Mouse (Mus musculus): ENCODE data around the gene Nmnat2. TPM values are rescaled to one million over a fixed set of nuclear protein-coding genes. Genes with fewer than 3 reads are reported as not detected.

Gene Nmnat2
- polyA plus RNA-seq, 1 experiment from 2014 or later, result 0.89 TPM

DNA sequence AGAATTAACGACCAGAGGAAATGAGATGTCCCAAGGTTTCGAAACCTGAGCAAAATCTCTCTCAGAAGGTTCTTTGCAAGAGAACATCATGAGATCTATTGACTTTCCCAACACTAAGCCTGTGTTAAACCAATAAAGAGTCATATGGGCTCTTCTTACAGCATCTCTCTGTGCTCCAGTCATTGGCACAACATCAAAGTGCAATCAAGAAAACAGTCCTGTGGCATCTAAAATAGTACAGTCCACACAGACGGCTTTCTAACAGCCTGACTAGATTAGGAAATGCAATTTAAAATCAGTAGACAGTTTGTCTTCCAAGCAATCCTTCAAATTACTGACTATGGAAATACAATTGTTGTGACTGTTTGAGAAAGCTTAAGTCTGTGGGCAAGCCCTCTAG, 32.2 kb downstream of the Nmnat2 start:
- 54% methylated on average over 3 of the region's 3 CpGs for WGBS
- Histone ChIP-seq H3K4me1 (replicated peaks) (no peaks in the 10 kb centered on the region), H3K9ac (no peak overlapping the region), H3K9me3 (replicated peaks) (no peaks in the 10 kb centered on the region), H3K27ac (no peak overlapping the region), H3K36me3 (no peaks in the 10 kb centered on the region), H3K27me3 (no peaks in the 10 kb centered on the region), H3K4me2 (no peak overlapping the region), H3K4me3 (no peak overlapping the region)
- no peak for ATAC-seq (replicated peaks; ENCODE audit: insufficient number of reproducible peaks, insufficient read depth, low FRiP score, low read depth)

DNA sequence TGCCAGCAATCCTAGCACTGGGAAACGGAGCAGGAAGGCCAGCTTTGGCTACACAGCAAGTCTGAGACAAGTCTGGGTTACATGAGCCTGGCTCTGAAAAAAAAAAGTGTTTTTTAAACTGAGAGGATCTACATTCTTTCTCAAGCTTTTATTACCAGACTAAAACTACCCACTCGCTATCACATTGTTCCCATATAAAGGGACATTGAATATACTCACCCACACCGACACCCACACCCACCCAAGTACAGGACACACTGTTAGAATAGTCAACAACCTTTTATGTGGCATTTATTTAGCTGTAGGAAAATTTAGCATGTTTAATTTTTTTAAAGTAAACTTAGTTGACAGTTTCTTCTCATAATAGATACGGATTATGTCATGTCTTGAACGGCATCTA, 35.3 kb downstream of the Nmnat2 start:
- H3K36me3 ChIP-seq, result no peaks in the 10 kb centered on the region
- no peaks in the 10 kb centered on the region for H3K9me3 ChIP-seq (replicated peaks)
- H3K27me3 ChIP-seq, result no peaks in the 10 kb centered on the region
- no peaks in the 10 kb centered on the region for H3K4me1 ChIP-seq (replicated peaks)
- H3K4me2 ChIP-seq, result no peak overlapping the region
- no peak overlapping the region for H3K27ac ChIP-seq
- 85% methylated on average over 5 of the region's 5 CpGs for WGBS
- H3K9ac ChIP-seq, result no peak overlapping the region
- no peak for ATAC-seq (replicated peaks; ENCODE audit: insufficient number of reproducible peaks, insufficient read depth, low FRiP score, low read depth)
- no peak overlapping the region for H3K4me3 ChIP-seq

GRCm38 (mm10) chr1:152992271-152993134, 37.7 kb downstream of the Nmnat2 start:
- no peak for ATAC-seq (replicated peaks; ENCODE audit: insufficient number of reproducible peaks, insufficient read depth, low FRiP score, low read depth)
- no peak overlapping the region for H3K4me3 ChIP-seq
- no peaks in the 10 kb centered on the region for H3K36me3 ChIP-seq
- WGBS, result 43% methylated on average over 6 of the region's 6 CpGs
- H3K27ac ChIP-seq, result no peak overlapping the region
- no peak overlapping the region for H3K4me2 ChIP-seq
- no peak overlapping the region for H3K9ac ChIP-seq
- no peaks in the 10 kb centered on the region for H3K9me3 ChIP-seq (replicated peaks)
- no peaks in the 10 kb centered on the region for H3K4me1 ChIP-seq (replicated peaks)
- H3K27me3 ChIP-seq, result no peaks in the 10 kb centered on the region

GRCm38 (mm10) chr1:152993803-152994202, 39.0 kb downstream of the Nmnat2 start:
- Histone ChIP-seq H3K36me3 (no peaks in the 10 kb centered on the region), H3K4me1 (replicated peaks) (no peaks in the 10 kb centered on the region), H3K4me3 (no peak overlapping the region), H3K4me2 (no peak overlapping the region), H3K27ac (no peak overlapping the region), H3K9me3 (replicated peaks) (no peaks in the 10 kb centered on the region), H3K27me3 (no peaks in the 10 kb centered on the region), H3K9ac (no peak overlapping the region)
- 76% methylated on average over 6 of the region's 6 CpGs for WGBS
- ATAC-seq (replicated peaks; ENCODE audit: insufficient number of reproducible peaks, insufficient read depth, low FRiP score, low read depth), result no peak

DNA sequence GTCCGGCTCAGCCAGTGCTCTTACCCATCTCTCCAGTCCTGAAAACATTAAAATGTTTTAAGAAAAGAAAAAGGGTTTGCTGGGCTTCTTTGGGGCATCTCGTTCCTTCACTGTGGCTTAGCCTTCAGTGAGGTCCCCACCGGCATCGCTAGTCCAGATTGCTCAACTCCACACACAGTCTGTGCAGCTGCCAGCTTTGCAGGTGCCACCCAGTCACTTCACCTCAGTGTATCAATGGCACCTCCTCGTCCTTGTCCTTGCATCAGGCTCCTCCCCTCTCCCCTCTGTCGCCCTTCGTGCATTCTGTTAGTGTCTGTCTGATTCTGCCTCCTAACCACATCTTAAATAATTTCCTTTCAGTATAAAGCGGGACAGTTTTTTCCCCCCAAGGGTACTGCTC, 45.2 kb downstream of the Nmnat2 start:
- H3K27ac ChIP-seq, result no peak overlapping the region
- H3K4me3 ChIP-seq, result no peak overlapping the region
- H3K4me1 ChIP-seq (replicated peaks), result peaks cover 6% of the 10 kb centered on the region
- no peaks in the 10 kb centered on the region for H3K9me3 ChIP-seq (replicated peaks)
- H3K36me3 ChIP-seq, result no peaks in the 10 kb centered on the region
- 66% methylated on average over 8 of the region's 8 CpGs for WGBS
- H3K9ac ChIP-seq, result no peak overlapping the region
- H3K27me3 ChIP-seq, result no peaks in the 10 kb centered on the region
- ATAC-seq (replicated peaks; ENCODE audit: insufficient number of reproducible peaks, insufficient read depth, low FRiP score, low read depth), result no peak
- H3K4me2 ChIP-seq, result no peak overlapping the region

DNA sequence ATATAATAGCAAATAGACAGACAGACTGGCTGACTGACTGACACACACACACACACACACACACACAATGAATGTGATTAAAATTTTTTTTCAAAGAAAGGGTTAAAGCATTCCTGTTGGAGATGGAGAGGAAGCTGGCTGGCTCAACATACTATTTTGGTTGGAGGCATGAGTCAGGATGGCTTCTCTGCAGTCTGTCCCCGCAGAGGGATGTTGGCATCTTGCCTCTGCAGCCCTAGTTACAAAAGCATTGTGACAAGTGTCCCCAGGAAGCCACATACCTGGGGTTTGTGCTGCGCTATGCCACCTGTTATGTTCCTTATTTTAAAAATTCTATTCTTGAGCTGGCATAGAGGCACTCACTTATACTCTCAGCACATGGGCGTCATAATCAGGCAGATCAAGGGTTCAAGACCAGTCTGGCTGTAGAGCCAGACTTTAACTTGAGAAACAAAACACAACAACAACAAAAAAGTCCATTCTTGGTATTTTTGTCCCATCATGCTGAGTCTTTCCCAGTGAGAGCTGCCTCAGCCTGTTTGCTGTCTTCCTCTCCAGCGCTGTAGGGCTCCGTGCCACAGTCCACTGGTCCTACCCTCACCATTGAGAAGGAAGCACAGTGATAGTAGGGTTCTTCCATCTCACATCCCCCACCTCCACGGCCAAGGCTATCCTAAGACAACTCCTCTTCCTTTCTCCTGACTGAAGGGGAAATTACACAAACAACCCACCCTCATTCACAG, 45.9 kb downstream of the Nmnat2 start:
- WGBS, result 63% methylated on average over 6 of the region's 6 CpGs
- ATAC-seq (replicated peaks; ENCODE audit: insufficient number of reproducible peaks, insufficient read depth, low FRiP score, low read depth), result no peak
- Histone ChIP-seq H3K27ac (no peak overlapping the region), H3K9me3 (replicated peaks) (no peaks in the 10 kb centered on the region), H3K4me1 (replicated peaks) (peaks cover 9% of the 10 kb centered on the region), H3K27me3 (no peaks in the 10 kb centered on the region), H3K36me3 (no peaks in the 10 kb centered on the region), H3K4me3 (no peak overlapping the region), H3K4me2 (no peak overlapping the region), H3K9ac (no peak overlapping the region)

DNA sequence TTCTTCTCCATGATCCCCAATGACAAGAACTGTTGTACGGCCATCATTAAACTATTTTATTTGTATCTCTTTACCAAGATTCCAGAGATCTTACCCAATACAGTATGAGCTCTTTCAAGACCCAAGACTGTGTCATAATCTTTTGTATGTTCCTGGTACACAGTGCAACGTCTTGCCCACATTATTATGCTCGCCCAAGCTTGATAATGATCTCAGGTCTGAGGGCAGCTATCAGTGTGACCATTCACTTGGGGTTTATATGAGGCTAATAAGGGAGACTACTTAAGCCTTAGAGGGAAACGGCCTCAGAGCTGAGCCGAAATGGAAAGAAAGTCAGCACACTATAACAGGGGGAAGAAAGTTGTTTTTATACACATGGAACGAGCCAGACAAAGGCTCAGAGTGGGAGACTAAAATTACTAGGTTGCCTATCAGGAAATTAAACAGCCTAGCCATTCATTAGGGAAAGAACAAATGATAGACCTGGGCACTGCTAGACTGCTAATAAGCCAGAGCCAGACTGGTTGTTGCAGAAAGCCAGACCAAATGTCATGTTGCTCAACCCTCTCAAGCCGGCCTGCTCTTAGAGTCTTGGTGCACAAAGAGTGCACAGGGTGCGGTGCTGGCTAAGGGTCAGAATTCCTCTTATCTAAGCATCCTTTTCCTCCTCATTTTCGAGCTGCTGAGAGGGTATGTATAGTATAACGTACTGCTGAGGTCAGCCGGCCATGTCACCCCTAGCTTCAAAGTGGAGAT, 47.7 kb downstream of the Nmnat2 start:
- H3K4me2 ChIP-seq, result no peak overlapping the region
- no peak overlapping the region for H3K4me3 ChIP-seq
- no peaks in the 10 kb centered on the region for H3K9me3 ChIP-seq (replicated peaks)
- no peak for ATAC-seq (replicated peaks; ENCODE audit: insufficient number of reproducible peaks, insufficient read depth, low FRiP score, low read depth)
- peaks cover 14% of the 10 kb centered on the region for H3K4me1 ChIP-seq (replicated peaks)
- WGBS, result 64% methylated on average over 11 of the region's 11 CpGs
- no peaks in the 10 kb centered on the region for H3K27me3 ChIP-seq
- no peak overlapping the region for H3K9ac ChIP-seq
- no peaks in the 10 kb centered on the region for H3K36me3 ChIP-seq
- H3K27ac ChIP-seq, result no peak overlapping the region

DNA sequence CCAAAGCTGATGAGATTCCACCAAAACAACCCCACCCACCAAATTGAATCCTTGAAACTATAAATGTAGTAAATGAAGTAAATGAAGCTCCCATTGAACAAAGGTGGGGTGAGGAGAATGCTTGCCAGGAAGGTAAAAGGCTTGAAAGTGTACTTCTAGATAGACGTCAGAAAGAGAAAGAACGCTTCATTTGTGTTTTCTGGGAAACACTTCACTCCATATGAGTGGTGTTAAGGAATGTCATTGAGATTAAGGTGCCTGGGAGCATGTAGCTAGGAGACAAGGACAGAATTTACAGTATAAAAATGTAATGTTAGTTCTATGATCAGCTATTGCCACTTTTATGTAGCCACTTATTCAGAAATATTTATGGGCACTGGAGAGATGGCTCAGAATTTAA, 49.7 kb downstream of the Nmnat2 start:
- WGBS, result 85% methylated on average over 2 of the region's 2 CpGs
- Histone ChIP-seq H3K4me3 (no peak overlapping the region), H3K27ac (no peak overlapping the region), H3K27me3 (no peaks in the 10 kb centered on the region), H3K4me2 (no peak overlapping the region), H3K4me1 (replicated peaks) (peaks cover 14% of the 10 kb centered on the region), H3K9ac (no peak overlapping the region), H3K36me3 (no peaks in the 10 kb centered on the region), H3K9me3 (replicated peaks) (no peaks in the 10 kb centered on the region)
- ATAC-seq (replicated peaks; ENCODE audit: insufficient number of reproducible peaks, insufficient read depth, low FRiP score, low read depth), result no peak

DNA sequence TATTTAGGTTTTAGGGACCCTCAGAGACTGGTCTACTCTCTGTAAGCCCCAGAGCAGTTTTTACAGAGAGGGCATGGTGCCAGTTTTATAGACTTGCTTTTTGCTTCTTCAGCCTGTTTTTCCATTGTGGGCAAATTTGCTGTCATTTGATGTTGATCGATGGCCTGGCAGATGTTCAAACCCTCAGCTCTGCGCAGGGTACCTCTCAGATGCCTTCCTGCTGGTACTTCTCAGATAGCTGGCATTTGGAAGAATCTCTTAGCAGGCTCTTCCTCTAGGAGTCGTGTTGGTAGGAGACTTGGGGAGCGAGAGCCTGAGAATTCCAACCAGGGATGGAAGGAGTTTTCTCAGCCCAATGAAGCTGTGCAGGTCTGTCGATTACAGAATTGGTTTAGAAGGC, 51.3 kb downstream of the Nmnat2 start:
- Histone ChIP-seq H3K9me3 (replicated peaks) (no peaks in the 10 kb centered on the region), H3K4me2 (no peak overlapping the region), H3K27ac (peak overlapping the region; percentile 14; the same call in 1 of the 2 replicates), H3K4me1 (replicated peaks) (peaks cover 8% of the 10 kb centered on the region; the same call in 1 of the 2 replicates), H3K27me3 (no peaks in the 10 kb centered on the region), H3K9ac (no peak overlapping the region), H3K36me3 (no peaks in the 10 kb centered on the region), H3K4me3 (no peak overlapping the region)
- no peak for ATAC-seq (replicated peaks; ENCODE audit: insufficient number of reproducible peaks, insufficient read depth, low FRiP score, low read depth)
- WGBS, result 63% methylated on average over 5 of the region's 5 CpGs

DNA sequence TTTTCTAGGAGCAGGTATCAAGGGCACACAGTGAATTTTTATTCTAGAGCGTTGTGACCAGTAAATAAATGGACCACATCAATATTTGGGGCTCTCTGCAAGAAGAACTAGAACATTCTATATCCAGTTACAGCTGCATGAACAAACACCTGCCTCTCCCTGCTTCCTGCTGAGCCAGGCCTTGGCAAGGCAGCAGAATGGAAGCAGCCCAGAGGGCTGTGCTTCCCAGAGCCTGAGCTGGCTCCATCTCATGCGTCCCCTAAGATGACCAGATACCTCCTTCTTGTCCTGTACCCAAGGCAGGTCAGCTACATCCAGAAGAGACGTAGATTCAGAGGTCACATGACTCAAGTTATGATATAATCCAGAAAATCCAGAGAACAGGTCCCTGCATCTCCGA, 52.0 kb downstream of the Nmnat2 start:
- Histone ChIP-seq H3K4me2 (no peak overlapping the region), H3K27ac (no peak overlapping the region), H3K9ac (no peak overlapping the region), H3K36me3 (no peaks in the 10 kb centered on the region), H3K9me3 (replicated peaks) (no peaks in the 10 kb centered on the region), H3K4me3 (no peak overlapping the region), H3K4me1 (replicated peaks) (peaks cover 8% of the 10 kb centered on the region; the same call in 1 of the 2 replicates), H3K27me3 (no peaks in the 10 kb centered on the region)
- no peak for ATAC-seq (replicated peaks; ENCODE audit: insufficient number of reproducible peaks, insufficient read depth, low FRiP score, low read depth)
- WGBS, result 72% methylated on average over 4 of the region's 4 CpGs

DNA sequence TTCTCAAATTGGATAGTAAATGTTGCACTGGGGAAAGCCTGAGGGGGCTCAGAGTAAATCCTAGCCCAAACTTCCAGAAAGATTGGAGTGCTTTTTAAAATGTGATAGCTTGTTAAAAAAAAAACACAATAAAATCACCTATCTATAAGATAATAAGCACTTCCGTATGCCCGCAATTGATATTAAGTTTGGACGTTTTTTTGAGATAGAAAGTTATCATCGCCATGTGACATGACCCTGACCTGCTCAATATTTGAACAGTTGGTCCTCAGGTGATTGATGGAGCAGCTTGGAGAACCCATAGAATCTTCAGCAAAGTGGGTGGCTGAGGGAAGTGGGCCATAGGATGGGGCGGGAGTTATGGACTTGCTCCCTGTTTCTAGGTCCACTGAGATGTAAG, 52.5 kb downstream of the Nmnat2 start:
- ATAC-seq (replicated peaks; ENCODE audit: insufficient number of reproducible peaks, insufficient read depth, low FRiP score, low read depth), result no peak
- Histone ChIP-seq H3K27me3 (no peaks in the 10 kb centered on the region), H3K27ac (no peak overlapping the region), H3K4me1 (replicated peaks) (peaks cover 8% of the 10 kb centered on the region; the same call in 1 of the 2 replicates), H3K4me2 (no peak overlapping the region), H3K36me3 (no peaks in the 10 kb centered on the region), H3K4me3 (no peak overlapping the region), H3K9ac (no peak overlapping the region), H3K9me3 (replicated peaks) (no peaks in the 10 kb centered on the region)
- WGBS, result 83% methylated on average over 5 of the region's 5 CpGs
